Mouse (Mus musculus) heart, adult 2 months (tissue): ENCODE measurements around the gene Ssna1.

ENCODE experiments used
- CTCF ChIP-seq: fragments of 200-600 bp; IDR thresholded peaks from 2 replicates; pipeline ENCODE4 v1.8.1; 2022; ENCODE audit warnings: antibody characterized with exemption, mild to moderate bottlenecking, moderate library complexity
- POLR2A ChIP-seq: fragments of 200-500 bp; IDR thresholded peaks from 2 replicates; pipeline ENCODE4 v1.6.1; 2011; ENCODE audit warnings: mild to moderate bottlenecking, low read depth, low read length, control low read depth; ENCODE audit not compliant: insufficient read depth

DNA sequence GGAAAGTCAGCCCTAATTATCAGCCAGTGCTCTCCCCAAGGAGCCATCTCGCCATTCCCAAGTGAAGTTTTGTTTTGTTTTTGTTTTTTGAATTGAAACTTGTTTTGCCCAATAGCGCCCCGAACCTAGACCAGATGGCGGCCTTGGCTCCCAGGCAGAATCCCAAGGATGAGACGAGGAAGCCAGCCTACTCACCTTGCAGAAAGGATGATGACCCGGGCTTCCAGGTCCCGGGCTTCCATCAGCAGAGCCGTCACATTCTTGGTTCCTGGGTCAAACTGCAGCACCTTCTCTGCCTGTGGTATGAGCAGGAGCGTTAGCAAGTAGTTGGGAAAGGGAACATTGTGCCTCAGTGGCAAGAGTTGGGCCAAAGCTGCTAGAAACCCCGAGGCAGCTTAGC lies 37.9 kb upstream of the Ssna1 start:
- no peak for TF ChIP-seq CTCF
- no peak for TF ChIP-seq POLR2A
